Mouse (Mus musculus) B cell, adult 2 months (primary cell): ENCODE measurements around the gene Ackr3.
A peak's percentile ranks its signal among the peaks of the same experiment; 100 is the strongest.

ENCODE experiments used
- DNase-seq, 2 experiments: peaks; one replicate each; pipeline ENCODE4 v3.0.0; 2022

Ackr3 gene

GRCm38 (mm10) chr1:90231591-90232490, 28.1 kb downstream of the Ackr3 start:
- no peak for DNase-seq

GRCm38 (mm10) chr1:90232491-90232885, 28.7 kb downstream of the Ackr3 start:
- DNase-seq = no peak

DNA sequence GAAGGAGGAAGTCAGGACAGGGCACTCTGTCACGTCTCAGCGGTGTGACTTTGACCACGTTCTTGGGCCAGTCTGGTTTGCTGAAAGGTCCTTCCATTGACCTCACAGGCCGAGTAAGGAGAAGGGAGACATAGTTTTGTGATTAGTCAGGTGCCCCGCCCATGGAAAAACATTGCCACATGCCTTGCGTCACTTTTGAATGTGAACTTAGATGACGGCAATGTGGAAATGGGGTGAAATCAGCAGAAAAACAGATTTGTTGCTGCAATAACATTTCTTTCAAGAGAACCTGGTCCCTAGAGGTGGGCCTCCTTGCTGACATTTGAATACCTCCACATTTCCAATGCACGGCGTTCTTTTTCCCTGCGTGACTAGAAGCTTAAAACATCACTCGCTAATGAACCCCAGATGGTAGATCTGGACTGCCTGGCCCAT, 30.9 kb downstream of the Ackr3 start:
- no peak for DNase-seq

DNA sequence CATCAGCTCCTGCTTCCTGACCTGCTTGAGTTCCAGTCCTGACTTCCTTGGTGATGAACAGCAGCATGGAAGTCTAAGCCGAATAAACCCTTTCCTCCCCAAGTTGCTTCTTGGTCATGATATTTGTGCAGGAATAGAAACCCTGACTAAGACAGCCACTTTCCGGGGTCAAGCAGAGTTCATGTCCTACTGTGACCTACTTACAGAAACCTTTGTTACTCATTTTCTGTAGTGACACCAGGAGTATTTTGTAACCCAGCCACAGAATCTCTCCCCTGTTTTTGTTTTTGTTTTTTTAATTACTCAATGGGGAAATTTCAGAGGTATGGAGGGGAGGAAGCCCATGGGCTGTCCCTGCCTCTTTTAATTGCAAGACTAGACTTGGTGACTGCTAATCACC, 32.9 kb downstream of the Ackr3 start:
- DNase-seq = no peak

GRCm38 (mm10) chr1:90238095-90238888, 34.5 kb downstream of the Ackr3 start:
- no peak for DNase-seq

DNA sequence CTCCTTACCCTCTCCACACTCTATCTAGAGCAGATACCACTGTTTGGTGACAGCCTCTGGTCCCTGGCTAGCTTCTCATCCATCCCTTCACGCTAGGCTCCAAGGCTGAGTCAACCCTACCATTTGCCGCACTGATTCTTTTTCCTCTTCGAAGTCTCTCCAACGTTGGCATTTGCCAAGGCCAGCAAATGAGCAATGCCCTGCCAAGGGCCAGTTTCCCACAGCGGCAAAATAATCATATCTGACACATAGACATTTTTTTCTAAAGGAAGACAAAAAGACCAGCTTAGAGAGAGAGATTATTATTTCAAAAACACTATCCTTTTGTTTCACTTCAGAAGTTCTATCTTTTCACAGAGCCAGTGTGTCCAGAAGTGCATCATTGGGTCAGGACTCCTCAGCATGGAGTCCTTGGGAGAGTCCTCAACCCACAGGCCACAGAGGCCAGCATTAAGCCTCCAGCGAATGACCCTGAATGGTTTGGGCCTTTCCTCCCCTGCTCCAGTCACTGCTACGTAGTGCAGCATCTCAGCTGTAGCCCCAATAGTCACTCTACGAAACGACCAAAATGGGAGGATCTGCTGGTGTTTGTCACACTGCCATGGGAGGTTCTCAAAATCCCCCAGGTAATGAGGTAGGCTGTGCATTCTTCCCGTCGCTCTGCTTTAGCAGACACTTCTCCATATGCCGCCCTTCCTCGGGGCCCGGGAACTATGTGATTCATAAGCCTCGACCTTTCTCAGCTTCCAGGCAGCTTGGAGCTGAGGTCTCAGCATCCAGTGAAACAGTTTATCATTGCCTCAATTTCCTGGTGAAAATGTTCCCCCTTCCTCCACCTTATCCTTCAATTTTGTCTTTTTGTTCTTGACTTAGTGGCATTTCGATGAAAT, 35.8 kb downstream of the Ackr3 start:
- DNase-seq = no peak

DNA sequence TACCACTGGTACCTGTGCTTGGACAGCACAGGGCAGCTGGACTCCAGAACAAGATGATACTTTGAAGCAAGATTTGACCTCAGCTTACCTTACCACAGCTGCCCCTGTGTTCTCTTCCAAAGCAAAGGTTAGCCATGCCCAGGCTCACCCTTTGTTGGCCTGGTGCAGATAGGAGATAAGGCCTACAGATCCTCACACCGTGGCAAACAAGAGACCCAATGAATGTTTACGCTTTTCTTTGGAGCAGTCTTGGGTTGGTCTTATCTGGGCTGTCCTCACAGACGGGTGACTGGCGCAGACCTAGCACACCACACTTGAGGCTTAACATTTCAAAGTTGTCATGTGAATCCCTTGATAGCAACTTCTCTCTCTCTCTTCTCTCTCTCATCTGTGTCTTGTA, 36.5 kb downstream of the Ackr3 start:
- no peak for DNase-seq

GRCm38 (mm10) chr1:90242444-90242989, 38.7 kb downstream of the Ackr3 start:
- DNase-seq = no peak

DNA sequence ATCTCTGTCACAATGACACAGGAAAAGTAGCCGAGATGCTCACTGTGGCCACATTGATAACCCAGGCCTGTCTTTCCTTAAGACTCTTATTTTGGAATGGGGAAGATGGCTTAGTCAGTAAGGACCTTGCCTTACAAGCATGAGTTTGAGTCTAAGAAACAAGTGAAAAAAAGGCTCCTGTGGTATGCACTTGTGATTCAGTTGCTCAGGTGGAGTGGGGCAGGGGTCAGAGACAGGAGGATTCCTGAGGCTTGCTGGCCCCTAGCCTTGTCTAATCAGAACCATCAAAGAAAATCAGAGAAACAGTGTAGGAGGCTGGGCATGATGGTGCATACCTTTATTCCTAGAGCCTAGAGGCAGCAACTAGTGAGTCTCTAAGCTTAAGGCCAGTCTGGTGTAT, 40.8 kb downstream of the Ackr3 start:
- no peak for DNase-seq

GRCm38 (mm10) chr1:90245533-90245932, 41.8 kb downstream of the Ackr3 start:
- peak in 1 of 2 experiments; percentile 20 for DNase-seq

GRCm38 (mm10) chr1:90246035-90246434, 42.3 kb downstream of the Ackr3 start:
- no peak for DNase-seq

- no peak for DNase-seq
Measured at GRCm38 (mm10) chr1:90246800-90247199, 43.0 kb downstream of the Ackr3 start.

DNA sequence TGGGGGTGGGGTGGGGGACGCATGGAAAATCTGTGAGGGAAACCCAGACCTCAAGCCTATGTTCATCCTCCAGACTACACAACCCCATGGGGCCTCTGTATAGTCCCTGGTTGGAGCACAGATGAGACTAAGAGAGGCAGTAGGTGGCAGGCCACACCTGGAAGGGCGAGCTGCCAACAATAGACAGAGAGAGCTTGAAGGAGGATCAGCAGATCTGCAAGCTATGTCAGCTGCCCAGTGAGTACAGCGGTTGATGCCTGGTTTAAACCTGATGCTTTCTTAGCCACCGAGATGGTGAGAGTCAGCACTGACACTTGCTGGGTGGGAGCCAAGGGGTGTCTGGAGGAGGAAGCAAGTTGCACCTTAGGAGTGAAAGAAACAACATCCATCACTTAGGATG, 43.5 kb downstream of the Ackr3 start:
- DNase-seq = no peak

- DNase-seq = no peak
Measured at GRCm38 (mm10) chr1:90247756-90248541, 44.2 kb downstream of the Ackr3 start.

GRCm38 (mm10) chr1:90248966-90249735, 45.4 kb downstream of the Ackr3 start:
- DNase-seq = no peak

- no peak for DNase-seq
Measured at GRCm38 (mm10) chr1:90250419-90250818, 46.6 kb downstream of the Ackr3 start.

DNA sequence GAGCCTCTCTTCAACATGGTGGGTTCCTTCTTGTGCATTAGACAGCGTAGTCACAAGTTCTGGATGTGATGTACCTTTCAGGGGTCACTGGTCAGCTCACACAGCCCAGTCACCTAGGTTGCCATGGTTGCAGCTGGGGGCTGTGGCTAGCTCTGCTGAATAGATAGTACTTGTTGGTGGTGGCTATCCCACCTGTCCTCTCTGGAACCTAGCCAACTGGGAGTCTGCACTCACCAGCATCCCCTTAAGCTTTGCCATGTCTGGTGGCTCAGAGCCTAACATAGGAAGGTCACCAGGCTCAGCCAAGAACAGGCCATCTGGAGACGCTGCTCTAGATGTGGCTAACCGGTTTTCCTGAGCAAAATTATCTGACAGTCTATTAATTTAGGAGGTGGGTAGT, 47.4 kb downstream of the Ackr3 start:
- DNase-seq = no peak

DNA sequence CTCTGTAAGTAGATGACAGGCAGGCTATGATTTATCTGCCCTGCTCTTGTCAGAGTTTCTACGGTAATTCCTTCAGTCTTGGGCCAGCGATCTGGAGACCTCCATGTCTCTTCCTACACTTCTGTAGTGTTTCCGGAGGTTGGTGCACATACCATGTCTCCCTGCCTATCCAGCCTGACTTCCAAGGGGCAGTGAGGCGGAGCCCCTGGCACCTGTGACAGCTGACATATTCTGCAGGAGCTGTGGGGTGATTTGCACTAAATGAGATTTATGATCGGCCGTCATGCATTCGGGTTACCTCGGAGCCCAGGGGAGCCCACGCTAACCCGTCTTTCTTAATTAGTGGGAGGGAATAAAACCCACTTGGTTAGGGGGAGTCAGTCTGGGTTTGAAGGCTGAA, 49.7 kb downstream of the Ackr3 start:
- DNase-seq = no peak

DNA sequence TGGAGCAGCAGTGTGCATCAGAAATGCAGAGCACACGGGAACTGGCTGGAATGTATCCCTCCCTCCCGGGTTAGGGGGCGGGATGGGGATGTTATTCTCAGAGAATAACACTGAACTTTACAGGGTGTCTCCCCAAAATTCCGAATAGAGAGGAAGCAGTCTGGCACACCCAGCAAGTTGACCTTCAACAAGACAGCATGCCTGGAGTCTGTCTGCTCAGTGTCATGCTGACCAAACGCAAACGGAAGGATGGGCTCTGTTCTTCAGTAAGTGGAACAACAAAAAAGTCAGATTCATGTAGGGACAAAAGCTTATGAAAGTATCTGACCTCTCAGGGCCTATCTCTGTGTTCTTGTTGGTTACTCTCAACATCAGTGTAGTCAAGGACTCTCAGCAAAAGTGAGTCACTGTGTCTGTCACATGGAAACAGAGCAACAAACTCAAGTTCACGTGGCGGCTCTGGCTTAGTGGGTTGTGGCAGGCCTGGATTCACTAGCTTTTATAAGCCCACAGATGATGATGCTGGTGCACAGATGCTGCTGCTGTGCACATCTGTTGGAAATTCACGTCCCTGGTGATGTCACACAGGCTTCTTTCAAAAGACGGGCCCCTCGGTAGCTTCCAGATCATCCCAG, 54.6 kb downstream of the Ackr3 start:
- no peak for DNase-seq
